Mouse (Mus musculus): ENCODE results near the gene Rtn2.
A peak's percentile ranks its signal among the peaks of the same experiment; 100 is the strongest.
"Not testable (repeated sequence)": the region's sequence is repeated elsewhere in the genome, so short reads cannot be mapped to it uniquely, and the experiment has no call there.

Rtn2 gene

DNA sequence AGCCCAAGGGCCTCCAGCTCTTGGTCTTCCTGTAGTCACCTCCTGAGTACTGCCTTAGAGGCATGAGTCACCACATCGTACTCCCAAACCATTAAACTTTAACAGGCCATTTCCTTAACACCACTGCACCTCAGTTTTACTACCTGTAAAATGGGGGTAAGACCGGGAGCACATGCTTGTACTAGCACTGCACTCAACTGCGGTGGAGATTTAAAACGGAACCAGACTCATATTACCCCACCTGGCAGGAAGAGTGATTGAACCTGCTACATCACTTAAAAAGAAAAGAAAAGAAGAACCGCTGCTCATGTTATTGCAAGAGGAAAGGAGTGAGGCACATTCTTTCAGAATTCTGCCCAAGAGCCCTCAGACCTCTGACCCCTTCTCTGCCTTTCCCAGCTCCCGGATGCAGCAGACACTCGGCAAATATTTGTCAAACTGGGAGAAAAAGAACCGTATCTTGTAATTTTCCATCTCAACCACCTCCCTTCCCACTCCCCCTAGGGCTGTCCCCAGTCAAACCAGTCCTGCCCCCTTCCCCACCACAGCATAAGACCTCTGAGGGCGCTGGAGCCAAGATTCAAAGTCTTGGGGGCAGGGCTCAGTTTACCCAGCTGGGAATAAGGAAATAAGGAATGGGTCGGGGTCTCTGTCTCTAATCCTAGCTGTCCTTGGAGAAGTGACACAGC, 13.3 kb upstream of the Rtn2 start:
- peak in 1 of 2 experiments; percentile 17 for DNase-seq (ENCODE audit: low read depth in 2 of 2, low spot score in 2 of 2)

- no peak for DNase-seq (ENCODE audit: low read depth in 2 of 2, low spot score in 2 of 2)
Observed at GRCm38 (mm10) chr7:19269721-19270441, 12.5 kb upstream of the Rtn2 start.

- no peak for DNase-seq (ENCODE audit: low read depth in 2 of 2, low spot score in 2 of 2)
Observed at GRCm38 (mm10) chr7:19270509-19271237, 11.8 kb upstream of the Rtn2 start.

GRCm38 (mm10) chr7:19271238-19272172, 10.9 kb upstream of the Rtn2 start, which contains the start of gene Vasp:
Gene Vasp (minus strand): TSS chr7:19271817.
- peak; percentile 69 to 79 for DNase-seq (ENCODE audit: low read depth in 2 of 2, low spot score in 2 of 2)

DNA sequence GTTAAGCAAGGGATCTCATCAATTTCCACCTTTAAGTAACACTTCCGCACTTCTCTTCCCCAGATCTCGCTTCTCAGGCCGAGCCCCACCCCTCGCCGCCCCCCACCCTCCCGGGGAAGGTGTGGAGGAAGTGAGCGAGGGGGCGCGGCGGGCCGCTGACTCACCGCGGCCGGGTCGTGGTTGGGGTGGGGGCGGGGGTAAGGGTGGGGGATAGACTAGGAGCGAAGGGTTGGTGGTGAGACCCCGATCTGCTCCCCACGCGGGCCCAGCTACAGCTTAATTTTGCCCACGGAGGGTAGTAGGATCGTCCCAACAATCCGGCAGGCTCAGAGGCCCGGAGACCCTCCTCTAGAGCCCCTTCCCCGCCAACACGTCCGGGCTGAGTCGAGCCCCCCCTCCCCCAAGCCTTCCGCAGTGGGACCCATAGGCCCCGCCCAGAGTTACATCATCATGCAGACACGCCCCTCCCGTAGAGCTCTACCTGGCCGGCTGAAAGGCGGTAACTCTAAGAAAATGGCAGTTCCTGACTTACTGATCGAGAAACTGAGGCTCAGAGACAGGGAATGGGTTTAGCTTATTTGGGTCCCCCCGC, 10.2 kb upstream of the Rtn2 start:
- peak; percentile 58 to 78 for DNase-seq (ENCODE audit: low read depth in 2 of 2, low spot score in 2 of 2)

DNA sequence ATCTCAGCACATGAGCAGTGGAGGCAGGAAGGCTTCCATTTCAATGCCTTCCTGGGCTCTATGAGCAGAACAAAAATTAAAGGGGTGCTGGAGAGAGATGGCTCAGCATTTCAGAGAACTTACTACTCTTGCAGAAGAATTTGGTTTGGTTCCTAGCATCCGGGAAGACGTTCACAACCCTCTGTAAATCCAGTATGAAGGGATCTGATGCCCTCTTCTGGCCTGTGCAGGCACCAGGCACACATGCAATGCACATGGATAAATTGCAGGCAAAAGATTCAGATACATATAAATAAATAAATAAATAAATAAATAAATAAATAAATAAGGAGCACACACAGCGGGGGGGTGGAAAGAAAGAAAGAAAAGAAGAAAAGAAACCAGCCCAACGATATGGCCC, 6.2 kb upstream of the Rtn2 start:
- no peak for DNase-seq (ENCODE audit: low read depth in 2 of 2, low spot score in 2 of 2)

DNA sequence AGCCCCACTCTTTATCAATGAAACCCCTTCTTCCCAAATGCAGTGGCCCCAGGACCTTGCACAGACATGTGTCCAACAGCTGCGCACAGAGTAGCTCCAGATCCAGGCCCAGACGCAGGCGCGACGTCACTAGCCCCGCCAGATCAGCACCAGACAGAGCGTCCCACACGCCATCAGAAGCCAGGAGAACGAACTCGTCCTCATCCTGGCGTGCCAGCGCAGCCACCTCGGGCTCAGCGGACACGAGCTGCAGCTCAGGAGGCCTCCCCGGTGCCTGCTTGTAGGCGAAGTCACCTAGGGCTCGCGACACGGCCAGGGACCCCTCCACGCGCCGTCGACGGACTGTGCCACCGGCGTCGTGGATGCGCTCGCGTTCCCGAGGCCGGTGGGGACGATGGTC, 3.4 kb upstream of the Rtn2 start:
- no peak for DNase-seq (ENCODE audit: low read depth in 2 of 2, low spot score in 2 of 2)

DNA sequence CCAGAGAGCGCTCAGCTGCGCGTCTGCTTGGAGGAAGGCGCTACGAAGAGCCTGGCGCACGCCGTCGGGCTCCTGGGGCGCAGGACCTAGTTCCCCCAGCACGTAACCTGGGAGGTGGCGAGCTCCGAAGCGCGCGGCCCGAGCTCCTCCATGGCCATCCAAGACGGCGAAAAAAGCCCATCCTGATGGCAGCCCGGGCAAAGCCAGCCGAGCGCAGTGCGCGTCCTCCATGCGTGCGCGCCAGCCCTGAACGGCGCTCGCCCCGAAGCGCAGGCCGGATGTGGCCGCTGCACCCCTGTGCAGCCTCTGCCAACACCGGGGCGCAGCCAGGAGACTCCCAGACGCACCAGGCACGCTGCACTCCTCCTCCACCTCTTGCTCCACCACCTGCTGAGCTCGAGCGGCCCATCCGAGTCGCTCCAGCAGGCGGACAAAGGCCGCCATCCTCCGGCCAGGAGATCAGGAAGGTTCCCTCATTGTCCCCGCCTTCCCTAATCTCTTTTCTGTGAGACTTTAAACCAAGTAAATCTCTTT, 2.8 kb upstream of the Rtn2 start, which contains the start of gene Ppm1n:
Gene Ppm1n, minus strand, starts transcription at position 484 of the 534 bp plus-strand sequence.
- DNase-seq (ENCODE audit: low read depth in 2 of 2, low spot score in 2 of 2), result peak in 1 of 2 experiments; percentile 48

- DNase-seq (ENCODE audit: low read depth in 2 of 2, low spot score in 2 of 2), result not testable (repeated sequence)
Observed at GRCm38 (mm10) chr7:19281680-19282304, 632 bp upstream of the Rtn2 start.

DNA sequence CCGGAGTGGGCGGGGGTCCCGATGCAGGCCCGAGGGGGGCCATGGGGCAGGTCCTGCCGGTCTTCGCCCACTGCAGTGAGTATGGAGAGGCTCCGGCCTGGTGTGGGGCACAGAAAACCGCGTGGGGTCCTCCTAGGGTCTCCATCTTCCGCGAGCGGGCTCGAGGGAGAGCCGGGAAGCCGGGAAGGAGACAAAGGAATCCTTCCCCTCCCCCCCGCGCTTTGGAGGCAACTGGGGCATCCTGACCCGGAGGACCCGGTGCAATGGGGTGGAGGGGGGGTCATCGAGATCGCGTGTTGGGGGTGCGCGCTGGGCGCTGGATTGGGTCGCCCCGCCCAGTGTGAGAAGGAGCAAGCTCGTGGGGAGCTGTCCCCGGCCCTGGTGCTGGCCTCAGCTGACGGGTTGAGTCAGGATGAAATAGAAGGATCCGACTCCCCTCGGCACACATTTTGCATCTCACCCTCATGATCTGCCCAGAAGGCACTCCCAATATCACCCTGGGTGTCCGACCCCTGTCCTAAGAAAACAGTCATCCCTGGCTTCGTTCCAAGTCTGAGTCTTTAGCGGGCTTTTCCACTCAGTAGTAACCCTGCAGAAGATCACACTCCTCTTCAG, 474 bp downstream of the Rtn2 start:
- no peak for DNase-seq (ENCODE audit: low read depth in 2 of 2, low spot score in 2 of 2)

DNA sequence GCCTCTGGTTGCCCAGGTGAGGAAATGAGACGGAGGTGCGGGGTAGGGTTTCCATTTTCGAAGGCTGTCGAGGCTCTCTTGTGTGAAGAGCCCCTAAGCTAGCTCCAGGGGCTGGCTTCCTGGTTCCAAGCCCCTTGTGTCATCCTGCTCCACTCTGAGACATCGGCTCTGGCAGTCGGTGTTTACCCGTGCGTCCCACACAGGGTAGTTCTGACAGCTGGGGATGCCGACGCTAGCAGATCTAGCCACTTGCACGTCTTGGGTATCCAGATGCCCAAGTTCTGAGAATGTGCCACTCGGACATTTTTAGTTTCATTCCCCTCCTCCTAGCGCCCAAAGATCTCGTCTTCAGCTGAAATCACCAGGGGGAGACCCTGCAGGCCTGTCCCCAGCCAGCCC, 981 bp downstream of the Rtn2 start:
- no peak for DNase-seq (ENCODE audit: low read depth in 2 of 2, low spot score in 2 of 2)

GRCm38 (mm10) chr7:19284763-19285162, 2.3 kb downstream of the Rtn2 start:
- DNase-seq (ENCODE audit: low read depth in 2 of 2, low spot score in 2 of 2), result peak in 1 of 2 experiments; percentile 67

DNA sequence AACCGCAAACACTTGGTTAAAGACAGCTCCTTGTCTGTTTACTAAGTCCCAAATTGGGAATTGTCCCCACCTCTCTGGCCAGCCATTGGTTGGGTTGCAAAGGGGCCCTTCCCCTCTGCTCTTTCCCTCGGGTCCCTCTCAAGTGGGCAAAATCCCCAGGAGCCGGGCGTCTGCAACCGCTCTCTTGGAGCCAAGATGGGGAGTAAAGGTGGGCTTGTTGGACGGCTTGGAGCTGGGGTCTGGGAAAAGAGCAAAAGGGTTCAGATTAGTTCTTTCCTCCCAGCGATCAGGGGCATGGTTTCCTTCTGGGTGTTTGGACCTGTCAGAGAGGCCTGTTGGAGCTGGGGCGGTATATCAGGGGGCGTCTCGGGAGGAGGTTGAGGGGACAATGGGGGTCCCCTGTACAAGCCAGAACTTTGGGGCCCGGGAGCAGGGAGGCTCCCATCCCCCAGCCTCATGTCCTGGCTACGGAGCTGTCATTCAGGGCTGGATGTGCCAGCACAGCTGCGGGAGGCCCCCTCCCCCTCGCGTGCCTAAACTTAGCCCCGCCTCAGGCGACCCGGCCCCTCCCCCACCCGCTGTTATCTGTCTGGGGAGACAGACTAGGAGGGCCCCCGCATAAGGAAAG, 8.7 kb downstream of the Rtn2 start:
- DNase-seq (ENCODE audit: low read depth in 2 of 2, low spot score in 2 of 2), result no peak

DNA sequence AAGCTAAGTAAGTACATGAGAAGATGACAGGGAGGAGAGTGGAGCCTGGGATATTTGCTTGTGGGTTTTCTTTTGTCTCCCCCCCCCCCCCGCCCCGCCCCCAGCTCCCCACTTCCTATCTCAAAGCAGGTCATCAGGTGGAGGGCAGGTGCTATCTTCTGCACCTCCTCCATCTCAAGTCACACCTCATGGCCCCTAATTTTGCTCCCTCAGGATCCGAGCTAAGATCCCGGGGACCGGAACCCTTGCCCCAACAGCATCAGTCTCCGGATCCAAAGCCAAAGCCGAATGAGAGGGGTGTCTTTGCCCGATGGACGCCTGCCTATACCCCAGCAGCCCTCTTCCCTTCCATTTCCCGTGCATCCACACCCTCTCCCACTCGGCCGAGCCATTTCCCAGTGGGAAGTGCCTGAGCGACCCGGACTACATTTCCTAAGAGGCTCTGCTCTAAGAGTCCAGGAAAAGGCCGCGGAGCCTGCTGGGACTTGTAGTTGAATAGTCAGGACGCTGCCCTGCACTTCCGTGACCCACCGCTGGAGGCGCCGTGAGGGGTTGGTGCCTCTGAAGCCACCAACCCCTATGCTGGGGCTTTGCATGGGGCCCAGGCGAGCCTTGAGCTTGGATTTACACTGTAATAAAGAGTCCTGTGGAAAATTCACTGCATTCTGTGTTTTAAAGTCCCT, 13.2 kb downstream of the Rtn2 start:
- peak; percentile 88 to 94 for DNase-seq (ENCODE audit: low read depth in 2 of 2, low spot score in 2 of 2)

DNA sequence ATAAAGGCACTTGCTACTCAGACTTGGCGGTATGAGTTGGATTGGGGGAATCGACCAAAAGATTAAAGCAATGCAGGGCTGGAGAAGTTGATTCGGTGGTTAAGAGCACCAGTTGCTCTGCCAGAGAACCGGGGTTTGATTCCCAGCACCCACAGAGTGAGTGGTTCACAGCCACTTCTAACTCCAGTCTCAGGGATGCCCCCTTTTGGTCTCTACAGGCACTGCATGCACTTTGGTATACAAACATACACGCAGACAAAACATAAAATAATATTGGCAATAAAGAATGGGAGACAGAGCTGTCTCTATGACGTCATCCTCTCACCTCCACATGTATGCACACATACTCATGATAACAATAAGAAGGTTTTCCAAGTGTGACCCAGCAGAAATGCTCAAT, 14.6 kb downstream of the Rtn2 start:
- no peak for DNase-seq (ENCODE audit: low read depth in 2 of 2, low spot score in 2 of 2)

- no peak for DNase-seq (ENCODE audit: low read depth in 2 of 2, low spot score in 2 of 2)
Observed at GRCm38 (mm10) chr7:19297794-19298193, 15.4 kb downstream of the Rtn2 start.

- DNase-seq (ENCODE audit: low read depth in 2 of 2, low spot score in 2 of 2), result peak in 1 of 2 experiments; percentile 49
Observed at GRCm38 (mm10) chr7:19299194-19299593, 16.8 kb downstream of the Rtn2 start.

All from CD8-positive naive resting alpha-beta T cell, adult 2 months (primary cell).